Mouse (Mus musculus): ENCODE data around the gene Ptgds.

Gene Ptgds

DNA sequence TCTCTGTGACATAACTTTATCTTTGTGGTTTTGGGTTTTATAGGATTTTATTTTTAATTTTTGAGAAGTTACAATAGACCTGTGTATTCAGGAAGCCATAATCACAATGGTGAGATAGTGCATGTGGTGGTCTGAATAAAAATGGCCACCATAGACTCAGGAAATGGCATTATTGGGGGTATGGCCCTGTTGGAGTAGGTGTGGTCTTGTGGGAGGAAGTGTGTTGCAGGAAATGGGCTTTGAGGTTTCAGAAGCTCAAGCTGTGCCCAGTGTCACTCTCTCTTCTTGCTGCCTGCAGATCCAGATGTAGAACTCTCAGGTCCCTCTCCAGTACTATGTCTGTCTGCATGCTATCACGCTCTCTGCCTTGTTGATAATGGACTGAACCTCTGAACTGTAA is 10.7 kb upstream of the Ptgds start:
- ATAC-seq (ENCODE audit: low TSS enrichment) = no peak

GRCm38 (mm10) chr2:25479551-25480311 is 9.9 kb upstream of the Ptgds start:
- 0 out of 2 replicates have a peak, but pooled peaks have one; percentile 7 for ATAC-seq (ENCODE audit: low TSS enrichment)

GRCm38 (mm10) chr2:25477967-25478675 is 8.3 kb upstream of the Ptgds start:
- peak; percentile 56; the same call in 1 of the 2 replicates for ATAC-seq (ENCODE audit: low TSS enrichment)

- no peak for ATAC-seq (ENCODE audit: low TSS enrichment)
Measured at GRCm38 (mm10) chr2:25477541-25477940, 7.7 kb upstream of the Ptgds start.

- no peak for ATAC-seq (ENCODE audit: low TSS enrichment)
Measured at GRCm38 (mm10) chr2:25472550-25472949, 2.7 kb upstream of the Ptgds start.

GRCm38 (mm10) chr2:25468962-25469915 is 607 bp downstream of the Ptgds start:
- peak; percentile 39 for ATAC-seq (ENCODE audit: low TSS enrichment)

- no peak for ATAC-seq (ENCODE audit: low TSS enrichment)
Measured at GRCm38 (mm10) chr2:25467606-25468303, 2.1 kb downstream of the Ptgds start.

- no peak for ATAC-seq (ENCODE audit: low TSS enrichment)
Measured at GRCm38 (mm10) chr2:25465816-25466635, 3.8 kb downstream of the Ptgds start.

DNA sequence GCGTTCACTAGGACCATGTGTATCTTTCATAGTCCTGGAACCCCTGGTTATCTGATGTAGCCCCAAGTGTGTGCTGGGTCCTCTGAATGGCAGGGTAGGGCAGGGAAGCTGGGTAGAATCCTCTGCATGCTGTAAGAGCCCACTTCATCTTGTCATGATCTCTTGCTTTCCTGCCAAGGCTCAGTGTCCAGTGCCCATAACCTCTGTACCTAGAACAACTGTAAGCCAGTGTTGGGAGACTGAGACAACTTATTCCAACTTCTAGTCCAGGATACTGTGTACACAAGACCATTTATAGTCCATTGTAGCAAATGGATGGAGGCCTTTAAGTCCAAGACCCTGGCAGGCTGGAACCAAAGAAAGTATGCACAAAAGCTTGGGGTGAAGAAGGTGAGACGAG is 4.6 kb downstream of the Ptgds start:
- no peak for ATAC-seq (ENCODE audit: low TSS enrichment)

- ATAC-seq (ENCODE audit: low TSS enrichment) = no peak
Measured at GRCm38 (mm10) chr2:25463630-25464029, 6.2 kb downstream of the Ptgds start.

- no peak for ATAC-seq (ENCODE audit: low TSS enrichment)
Measured at GRCm38 (mm10) chr2:25461407-25461806, 8.4 kb downstream of the Ptgds start.

GRCm38 (mm10) chr2:25460551-25461309 is 9.1 kb downstream of the Ptgds start, which contains the start of gene Paxx:
Gene Paxx (minus strand): TSS chr2:25461094.
- peak; percentile 88 for ATAC-seq (ENCODE audit: low TSS enrichment)

DNA sequence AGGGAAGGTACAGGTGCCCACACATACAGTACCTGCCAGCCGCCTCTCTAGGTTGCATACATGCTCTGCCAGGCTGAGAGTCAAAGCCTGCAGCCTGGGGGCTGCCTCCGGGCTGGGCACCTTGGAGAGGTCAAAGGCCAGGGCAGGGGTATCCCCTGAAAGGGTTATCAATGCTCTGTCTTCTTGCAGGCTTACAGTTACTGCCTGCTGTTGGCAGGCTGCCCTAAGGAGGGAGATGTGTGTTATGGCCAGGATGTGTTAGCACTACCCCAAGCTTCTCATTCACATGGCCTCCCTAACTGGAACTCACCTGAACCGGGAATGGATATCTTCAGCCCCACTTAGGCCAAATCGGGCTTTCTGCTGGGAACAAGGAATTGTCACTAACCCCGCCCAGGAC is 9.7 kb downstream of the Ptgds start:
- no peak for ATAC-seq (ENCODE audit: low TSS enrichment)

DNA sequence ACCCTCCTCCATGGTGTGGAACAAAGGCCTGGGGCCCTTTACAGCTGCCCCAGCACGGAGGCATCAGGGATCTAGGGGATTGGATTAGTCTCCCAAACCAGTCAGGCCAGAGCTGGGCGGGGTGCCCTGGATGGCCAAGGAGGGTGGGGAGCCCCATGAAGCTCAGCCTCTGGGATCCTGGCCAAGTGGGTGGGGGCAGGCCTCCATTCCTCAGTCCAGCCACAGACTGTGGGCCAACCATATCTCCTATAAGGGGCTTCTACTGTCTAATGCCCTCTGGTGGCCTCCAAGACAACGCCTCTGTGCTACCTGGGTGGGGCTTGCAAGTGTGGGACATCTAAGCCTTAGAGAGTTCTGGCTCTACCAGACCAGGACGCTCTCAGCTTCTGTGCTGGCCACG is 10.9 kb downstream of the Ptgds start:
- no peak for ATAC-seq (ENCODE audit: low TSS enrichment)

GRCm38 (mm10) chr2:25457022-25457896 is 12.6 kb downstream of the Ptgds start:
- no peak for ATAC-seq (ENCODE audit: low TSS enrichment)

GRCm38 (mm10) chr2:25456205-25456953 is 13.5 kb downstream of the Ptgds start, which contains the start of gene Clic3:
Gene Clic3 (plus strand): TSS chr2:25456838.
- ATAC-seq (ENCODE audit: low TSS enrichment) = no peak

DNA sequence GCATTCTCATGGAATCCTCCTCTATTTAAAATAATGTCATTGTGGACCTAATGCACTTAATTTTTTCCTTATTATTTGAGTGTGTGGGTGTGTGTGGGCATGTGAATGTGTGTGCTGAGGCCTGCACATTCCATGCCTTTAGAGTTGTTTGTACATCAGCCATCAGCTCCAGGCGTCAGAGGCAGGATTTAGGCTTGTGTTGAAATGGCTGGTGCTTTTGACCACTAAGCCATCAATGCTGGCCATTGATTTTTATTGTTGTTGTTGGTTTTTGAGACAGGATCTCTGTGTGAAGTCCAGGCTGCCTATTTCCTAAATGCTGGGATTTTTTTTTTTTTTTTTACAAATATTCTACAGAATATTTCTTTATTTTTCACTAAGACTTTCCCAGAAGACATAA is 16.9 kb downstream of the Ptgds start:
- ATAC-seq (ENCODE audit: low TSS enrichment) = no peak

Measured in frontal cortex, adult (tissue).